Mouse (Mus musculus): ENCODE data around the gene Tspan4.
"Not testable (repeated sequence)": the region's sequence is repeated elsewhere in the genome, so short reads cannot be mapped to it uniquely, and the experiment has no call there.

Tspan4 gene

DNA sequence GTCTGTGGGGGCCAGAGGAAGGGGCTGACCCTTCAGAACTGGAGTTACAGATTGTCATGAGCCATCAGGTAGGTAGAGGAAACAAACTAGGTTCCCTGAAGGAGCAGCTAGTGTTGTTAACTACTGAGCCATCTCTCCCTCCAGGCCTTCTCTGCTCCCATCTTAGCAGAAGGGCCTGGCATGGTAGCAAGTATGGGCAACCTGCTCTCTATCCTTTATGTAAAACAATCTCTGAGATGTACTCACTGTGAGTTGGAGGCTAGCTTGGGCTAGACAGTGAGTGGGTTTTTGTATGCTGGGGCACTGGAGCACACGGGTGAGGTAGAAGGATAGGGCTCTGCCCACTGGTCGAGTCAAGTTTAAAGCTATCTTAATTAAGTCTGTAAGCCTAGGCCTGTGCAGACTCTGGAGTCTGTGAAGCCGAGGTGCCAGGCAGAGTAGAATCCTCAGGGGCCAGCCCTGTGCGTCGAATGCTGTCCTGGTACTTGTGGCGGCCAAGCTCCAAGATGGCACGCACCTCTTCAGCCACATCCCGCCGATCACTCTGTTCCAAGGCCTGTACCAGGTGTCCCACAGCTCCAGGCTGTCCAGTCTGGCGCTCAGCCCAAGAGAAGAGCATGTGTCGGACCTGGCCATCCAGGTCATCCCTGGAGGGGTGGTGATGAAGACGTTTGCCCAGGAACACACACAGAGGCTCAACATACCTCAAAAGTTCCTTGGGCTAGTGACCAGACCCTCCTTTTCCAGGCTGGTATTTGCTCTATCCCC is 36.7 kb upstream of the Tspan4 start:
- in situ Hi-C loops (cut with MboI, MseI) = loop anchor here (10.0 kb wide), 1 partner anchor 1304 kb away; the partner anchor contains the start of gene Mtg1

DNA sequence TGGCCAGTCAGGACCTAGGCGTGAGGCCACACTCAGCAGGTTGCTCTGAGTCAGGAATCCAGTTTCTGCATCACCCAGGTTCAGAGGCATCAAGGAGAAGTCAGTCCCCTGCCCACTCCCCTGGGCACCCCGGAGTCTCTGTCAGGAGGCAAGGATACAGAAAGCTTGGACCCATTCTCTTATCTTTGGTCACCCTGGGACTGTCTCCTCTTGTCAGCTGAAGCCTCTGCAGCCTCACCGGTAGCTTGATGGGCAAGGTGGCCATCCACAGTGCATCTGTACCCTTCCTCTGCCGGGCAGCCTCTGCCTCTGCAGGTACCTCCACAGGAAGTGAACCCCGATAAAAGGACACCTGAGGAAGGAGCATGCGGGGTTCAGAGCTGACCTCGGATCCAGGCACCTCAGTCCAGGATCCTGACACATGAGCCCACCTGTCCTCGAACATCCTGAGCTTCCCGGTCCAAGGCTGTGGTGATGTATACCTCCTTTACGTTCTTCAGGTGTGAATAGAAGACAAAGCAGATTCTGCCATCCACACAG is 35.8 kb upstream of the Tspan4 start:
- in situ Hi-C loops (cut with MboI, MseI) = loop anchor here (10.0 kb wide), 1 partner anchor 1304 kb away; the partner anchor contains the start of gene Mtg1

DNA sequence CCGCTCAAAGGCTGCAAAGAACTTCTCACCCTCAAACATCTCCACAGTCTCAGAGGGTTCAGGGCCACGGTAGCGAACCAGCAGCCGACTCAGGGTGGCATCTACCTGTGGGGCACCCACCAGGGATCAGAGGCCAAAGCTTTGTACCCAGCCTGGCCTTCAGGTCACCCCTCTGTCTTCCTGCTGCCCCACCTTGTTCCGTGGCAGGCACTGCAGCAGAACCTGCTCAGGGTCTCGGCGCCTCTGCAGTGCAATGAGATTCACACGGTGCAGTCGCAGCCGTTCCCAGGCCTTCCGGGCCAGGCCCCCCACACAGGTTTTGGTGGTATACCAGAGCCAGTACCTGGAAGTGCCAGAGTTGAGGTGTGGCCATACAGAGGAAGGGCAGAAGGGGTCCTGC is 35.2 kb upstream of the Tspan4 start:
- in situ Hi-C loops (cut with MboI, MseI) = loop anchor here (10.0 kb wide), 1 partner anchor 1305 kb away; the partner anchor contains the start of gene Mtg1

DNA sequence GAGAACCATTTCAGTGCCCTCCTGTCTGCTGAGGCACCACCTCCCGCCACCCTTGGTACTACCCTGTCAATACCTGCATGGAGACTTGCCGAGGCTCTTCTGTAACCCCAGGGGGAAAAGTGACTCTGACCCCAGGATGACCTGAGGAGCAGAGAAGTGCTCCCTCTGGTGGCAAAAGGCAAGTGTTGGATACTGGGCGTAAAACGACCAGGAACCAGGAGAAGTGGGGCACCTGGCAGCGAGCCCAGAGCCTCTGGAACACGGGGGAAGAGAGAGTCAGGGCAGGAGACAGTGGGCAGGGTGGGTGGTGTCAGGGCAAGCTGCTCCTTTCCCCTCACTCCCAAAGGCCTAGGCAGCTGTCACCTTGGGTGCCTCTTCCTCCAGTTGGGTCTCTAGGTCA is 34.4 kb upstream of the Tspan4 start:
- in situ Hi-C loops (cut with MboI, MseI) = no loop called here

DNA sequence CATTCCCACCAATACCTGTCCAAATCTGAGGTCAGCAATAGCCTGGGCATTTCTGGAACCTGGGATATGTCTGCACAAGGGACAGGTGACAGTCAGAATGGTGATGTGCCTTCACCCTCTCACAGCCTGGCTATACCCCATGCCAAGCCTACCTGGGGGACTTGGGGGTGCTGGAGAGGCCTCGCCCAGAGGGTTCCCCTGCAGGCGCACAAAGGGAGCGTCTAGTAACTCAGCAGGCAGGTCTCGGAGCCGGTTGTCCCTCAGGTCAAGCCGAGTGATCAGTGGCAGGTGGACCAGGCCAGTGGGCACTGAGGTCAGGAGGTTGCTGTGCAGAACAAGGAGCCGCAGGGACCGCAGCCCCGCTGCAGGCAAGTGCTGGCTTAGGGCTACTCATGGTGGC is 33.6 kb upstream of the Tspan4 start:
- in situ Hi-C loops (cut with MboI, MseI) = no loop called here

DNA sequence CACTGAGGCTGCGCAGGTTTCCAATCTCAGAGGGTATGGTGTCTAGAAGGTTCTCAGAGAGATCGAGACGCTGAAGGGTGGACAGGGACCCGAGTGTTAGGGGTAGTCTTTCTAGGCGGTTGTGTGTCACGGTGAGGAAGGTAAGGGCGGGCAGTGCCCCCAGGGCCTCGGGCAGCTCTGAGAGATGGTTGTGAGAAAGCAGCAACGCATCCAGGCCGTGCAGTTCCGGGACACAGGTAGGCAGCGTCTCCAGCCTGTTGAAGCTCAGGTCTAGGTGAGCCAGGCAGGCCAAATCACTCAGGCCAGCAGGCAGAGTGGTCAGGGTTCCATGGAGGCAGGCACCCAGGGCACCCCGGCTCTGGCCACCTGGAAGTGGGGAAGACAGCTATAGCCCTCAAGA is 32.8 kb upstream of the Tspan4 start:
- in situ Hi-C loops (cut with MboI, MseI) = no loop called here

DNA sequence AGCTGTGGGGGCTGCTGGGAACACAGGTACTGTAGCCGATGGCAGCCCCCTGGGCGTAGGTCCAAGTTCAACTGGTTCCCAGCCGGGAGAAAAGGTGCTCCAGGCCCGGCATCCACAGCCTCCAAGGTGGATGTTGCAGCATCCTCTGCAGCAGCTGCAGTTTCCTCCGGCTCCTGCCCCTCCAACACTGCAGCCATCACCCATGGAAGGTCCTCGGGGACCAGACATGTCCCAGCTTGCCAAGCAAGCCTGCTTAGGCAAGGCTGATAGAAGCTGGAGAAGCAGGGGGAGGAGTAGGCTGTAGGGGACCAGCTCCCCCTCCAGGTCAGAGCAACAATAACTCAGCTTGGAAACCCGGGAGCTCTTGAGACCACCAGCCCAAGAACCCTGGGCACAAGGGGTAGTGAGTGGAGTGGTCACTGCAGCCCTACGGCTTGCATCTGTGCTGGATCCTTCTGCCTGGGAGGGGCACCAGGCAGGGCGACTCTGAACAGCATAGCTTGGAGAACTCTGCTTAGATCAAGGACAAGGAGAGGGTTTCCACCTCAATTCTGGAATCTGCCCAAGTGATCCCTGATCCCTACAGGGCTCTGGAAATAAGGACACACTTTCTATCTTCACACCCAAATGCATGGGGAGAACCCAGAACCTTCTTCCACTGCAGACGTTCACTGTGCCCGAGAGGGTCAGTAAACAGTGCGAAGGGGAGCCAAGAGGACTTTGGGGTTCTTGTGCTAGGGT is 31.8 kb upstream of the Tspan4 start:
- in situ Hi-C loops (cut with MboI, MseI) = no loop called here

DNA sequence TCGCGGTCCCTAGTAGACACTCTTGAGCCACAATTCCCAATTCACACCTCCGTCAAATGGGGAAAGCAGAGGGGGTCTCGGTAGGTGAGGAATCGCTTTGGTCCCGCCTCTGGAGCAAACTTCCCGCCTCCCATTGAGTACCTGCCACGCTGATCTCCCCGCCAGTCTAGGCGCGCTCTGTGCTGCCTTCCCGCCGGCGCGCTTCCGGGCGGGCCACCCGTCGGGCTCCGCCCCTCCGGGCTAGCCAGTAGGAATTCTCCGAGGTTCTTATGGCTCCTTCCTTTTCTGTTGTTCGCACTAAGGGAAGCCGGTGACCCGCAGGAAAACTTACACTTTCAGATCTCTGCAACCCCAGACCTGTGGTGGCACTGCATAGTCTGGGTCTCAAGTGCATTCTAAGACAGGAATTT is 31.2 kb upstream of the Tspan4 start, which contains the start of gene Pidd1:
Gene Pidd1, minus strand, starts transcription at position 198 of the 410 bp plus-strand sequence.
- in situ Hi-C loops (cut with MboI, MseI) = no loop called here

DNA sequence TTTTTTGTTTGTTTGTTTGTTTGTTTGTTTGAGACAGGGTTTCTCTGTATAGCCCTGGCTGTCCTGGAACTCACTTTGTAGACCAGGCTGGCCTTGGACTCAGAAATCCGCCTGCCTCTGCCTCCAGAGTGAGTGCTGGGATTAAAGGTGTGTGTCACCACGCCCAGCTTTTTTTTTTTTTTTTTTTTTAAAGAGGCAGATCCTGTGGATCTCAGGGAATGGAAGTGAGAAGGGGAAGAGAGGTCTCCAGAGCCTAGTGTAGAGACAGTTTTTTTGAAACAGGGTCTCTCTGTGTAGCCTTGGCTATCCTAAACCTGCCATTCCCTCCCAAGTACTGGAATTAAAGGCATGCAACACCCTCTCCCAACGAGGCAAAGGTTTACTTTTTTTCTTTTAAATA is 28.7 kb upstream of the Tspan4 start:
- in situ Hi-C loops (cut with MboI, MseI) = not testable (repeated sequence)

DNA sequence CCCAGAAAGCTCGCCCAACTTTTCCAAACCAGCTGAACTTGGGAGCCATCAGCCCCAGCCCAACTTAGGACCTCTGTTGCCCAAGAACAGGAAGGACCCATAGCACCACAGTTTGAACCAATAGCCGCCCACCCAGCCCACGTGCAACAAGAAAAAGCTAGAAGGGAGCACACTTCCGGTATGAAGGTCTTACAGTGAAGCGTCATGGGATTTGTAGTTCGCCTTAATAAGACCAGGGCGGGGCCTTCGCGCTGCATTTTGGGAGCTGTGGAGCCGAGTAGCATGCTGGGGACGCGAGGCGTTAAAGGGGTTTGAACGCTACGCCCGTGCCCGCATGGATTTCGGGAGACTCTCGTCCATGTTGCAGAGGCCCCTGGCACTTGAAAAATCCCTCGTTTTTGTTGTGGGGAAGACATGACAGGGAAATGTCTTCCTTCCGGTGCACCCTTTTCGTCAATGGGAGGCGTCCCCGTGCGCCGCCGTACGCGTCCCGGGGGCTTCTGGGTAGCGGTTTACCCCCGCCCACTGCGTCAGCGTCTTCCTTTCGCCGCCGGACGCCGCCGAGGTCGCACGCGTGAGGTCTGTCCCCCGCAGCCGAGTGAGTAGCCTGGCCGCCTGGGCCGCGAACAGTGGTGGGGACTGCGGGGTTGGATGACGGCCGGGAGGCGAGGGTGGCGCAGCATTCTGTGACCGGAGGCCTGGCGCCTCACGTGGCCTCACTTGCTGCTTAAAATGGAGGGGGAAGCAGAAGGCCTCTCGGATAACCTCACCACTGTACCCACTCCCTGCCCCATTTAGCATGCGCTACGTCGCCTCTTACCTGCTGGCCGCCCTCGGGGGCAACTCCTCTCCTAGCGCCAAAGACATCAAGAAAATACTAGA is 27.7 kb upstream of the Tspan4 start, which contains the start of gene Rplp2:
Gene Rplp2, plus strand, starts transcription at position 261 of the 882 bp plus-strand sequence.
- in situ Hi-C loops (cut with MboI, MseI) = no loop called here

DNA sequence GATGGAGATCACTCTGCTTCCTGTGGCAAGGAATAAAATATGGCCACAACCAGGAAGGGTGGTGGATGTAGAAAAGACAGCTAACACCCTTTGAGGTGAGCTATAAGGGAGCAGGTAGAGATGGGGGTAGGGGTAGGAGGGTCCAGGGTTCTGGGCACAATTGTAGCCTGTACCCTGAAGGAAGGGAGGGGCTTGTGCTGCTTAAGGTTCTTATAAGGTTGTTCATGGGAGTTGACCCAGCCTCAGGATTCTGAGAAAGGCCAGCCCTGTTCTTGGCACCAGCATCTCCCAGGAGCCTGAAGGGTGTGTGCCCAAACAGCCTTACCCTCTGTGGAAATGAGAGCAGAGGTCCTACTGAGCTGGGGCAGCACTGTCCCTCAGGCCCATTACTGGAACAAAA is 23.1 kb upstream of the Tspan4 start:
- in situ Hi-C loops (cut with MboI, MseI) = no loop called here

DNA sequence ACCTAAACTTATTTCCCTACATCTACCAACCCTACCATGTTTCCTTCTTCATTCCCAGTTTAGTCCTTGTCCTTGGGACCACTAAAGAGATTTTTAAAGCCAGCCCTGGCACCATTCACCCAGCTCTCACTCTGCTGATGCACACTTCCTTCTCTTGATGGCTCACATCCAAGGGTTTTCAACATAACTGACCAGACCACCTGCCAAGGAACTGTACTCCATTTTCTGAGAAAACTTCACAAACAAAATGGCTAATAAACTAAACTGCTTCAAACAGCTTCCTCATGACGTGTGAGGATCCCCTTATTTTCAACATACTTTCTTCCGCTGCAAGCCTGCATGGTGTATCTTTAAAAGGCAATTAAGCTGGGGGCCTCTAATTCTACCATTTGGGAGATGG is 21.4 kb upstream of the Tspan4 start:
- in situ Hi-C loops (cut with MboI, MseI) = no loop called here

DNA sequence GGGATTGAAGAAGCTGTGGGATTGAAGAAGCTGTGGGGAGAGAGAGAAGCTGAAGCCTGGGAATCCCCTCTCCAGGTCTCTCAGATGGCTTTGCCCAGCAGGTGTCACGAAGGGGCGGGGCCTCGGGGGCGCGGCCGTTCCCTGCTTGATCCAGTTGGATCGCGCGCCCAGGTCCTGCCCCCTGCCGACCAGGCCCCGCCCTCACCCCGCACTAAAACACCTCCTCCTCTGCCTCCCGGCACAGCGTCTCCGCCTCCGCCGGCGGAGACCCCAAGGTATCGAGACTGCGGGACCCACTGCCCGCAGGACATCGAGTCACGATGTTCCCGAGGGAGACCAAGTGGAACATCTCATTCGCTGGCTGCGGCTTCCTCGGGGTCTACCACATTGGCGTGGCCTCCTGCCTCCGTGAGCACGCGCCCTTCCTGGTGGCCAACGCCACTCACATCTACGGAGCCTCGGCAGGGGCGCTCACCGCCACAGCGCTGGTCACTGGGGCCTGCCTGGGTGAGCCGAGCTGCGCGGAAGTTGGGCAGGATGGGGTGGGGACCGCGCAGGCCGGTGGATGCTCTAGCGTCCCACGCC is 20.0 kb upstream of the Tspan4 start, which contains the start of gene Pnpla2:
Gene Pnpla2, plus strand, starts transcription at position 232 of the 585 bp plus-strand sequence.
- in situ Hi-C loops (cut with MboI, MseI) = no loop called here

DNA sequence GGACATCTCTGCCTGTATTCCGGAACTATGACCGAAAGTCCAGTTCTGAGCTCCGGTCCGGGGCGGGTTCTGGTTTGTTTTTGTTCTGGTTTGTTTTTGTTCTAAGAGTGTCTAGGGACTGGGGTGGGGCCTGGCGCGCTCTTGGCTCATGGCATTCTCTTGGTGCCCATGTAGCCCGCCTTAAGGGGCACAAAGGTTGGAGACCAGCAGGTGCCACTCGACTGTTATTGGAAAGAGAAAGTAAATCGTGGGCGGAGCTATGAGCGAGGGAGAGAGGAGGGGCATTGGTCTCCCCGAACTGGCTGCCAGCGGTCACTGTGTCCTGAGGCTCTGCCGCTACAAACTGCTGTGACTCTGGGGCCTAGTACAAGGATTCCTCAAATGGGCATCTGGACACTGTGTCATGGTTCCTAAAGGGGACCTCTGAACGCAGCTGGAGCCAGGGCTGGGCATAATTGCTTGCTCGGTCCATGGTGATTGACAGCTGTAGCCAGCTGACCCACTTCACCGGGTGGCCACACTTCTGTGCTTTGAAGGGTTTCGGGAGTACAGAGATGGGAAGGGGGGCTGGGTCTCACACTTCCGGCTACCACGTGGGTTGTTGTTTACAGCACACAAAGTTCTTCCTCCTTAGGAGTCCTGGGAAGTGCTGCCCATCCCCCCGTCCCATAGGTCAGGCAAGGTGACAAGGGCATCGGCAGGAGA is 19.3 kb upstream of the Tspan4 start:
- in situ Hi-C loops (cut with MboI, MseI) = no loop called here

DNA sequence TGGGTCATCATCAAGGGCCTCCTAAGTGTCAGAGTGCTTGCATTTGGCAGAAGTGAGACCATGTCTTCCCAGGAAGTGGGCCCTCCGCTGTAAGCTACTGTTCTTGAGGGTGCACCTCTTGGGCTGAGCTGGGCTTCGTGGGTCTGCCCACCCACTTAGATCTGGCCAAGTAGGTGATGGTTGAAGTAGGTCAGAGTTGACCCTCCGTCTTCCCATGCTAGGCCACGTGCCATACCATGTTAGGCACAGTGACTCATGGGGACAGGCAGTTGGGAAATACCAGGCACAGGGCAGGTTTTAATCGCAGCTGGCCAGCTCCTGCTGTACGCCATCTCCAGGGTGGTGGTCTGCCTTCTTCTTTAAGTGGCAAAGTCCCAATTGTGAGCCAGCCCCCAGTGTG is 18.3 kb upstream of the Tspan4 start:
- in situ Hi-C loops (cut with MboI, MseI) = no loop called here

DNA sequence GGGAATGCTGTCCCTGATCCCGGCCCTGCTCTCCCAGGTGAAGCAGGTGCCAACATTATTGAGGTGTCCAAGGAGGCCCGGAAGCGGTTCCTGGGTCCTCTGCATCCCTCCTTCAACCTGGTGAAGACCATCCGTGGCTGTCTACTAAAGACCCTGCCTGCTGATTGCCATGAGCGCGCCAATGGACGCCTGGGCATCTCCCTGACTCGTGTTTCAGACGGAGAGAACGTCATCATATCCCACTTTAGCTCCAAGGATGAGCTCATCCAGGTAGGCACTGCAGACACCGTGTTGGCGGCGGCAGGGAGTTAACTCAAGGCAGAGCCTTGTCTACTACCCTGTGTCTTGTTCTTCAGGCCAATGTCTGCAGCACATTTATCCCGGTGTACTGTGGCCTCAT is 17.8 kb upstream of the Tspan4 start:
- in situ Hi-C loops (cut with MboI, MseI) = no loop called here

DNA sequence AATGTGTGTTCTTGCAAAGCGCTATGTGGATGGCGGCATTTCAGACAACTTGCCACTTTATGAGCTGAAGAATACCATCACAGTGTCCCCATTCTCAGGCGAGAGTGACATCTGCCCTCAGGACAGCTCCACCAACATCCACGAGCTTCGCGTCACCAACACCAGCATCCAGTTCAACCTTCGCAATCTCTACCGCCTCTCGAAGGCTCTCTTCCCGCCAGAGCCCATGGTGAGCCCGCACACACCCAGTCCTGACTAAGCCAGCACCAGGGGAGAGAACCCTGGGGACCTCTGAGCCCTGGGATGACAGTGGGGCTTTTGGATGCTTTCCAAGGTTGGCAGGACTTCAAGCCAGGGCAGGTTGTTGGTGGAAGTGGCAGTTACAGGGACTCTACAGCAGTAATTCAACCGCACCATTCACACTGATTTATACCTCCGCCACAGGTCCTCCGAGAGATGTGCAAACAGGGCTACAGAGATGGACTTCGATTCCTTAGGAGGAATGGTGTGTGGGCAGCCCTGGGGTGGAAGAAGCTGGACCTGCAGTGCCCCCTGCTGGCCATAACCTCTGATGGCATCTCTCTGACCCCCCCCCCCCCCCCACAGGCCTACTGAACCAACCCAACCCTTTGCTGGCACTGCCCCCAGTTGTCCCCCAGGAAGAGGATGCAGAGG is 16.9 kb upstream of the Tspan4 start:
- in situ Hi-C loops (cut with MboI, MseI) = no loop called here

DNA sequence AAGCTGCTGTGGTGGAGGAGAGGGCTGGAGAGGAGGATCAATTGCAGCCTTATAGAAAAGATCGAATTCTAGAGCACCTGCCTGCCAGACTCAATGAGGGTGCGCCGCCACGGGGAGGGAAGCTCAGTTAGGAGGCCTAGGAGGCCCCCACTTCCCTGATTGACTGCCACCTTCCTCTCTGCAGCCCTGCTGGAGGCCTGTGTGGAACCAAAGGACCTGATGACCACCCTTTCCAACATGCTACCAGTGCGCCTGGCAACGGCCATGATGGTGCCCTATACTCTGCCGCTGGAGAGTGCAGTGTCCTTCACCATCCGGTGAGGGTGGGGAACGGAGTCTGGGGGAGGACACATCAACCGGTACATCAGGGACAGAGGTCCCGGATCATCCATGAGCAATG is 16.4 kb upstream of the Tspan4 start:
- in situ Hi-C loops (cut with MboI, MseI) = no loop called here

DNA sequence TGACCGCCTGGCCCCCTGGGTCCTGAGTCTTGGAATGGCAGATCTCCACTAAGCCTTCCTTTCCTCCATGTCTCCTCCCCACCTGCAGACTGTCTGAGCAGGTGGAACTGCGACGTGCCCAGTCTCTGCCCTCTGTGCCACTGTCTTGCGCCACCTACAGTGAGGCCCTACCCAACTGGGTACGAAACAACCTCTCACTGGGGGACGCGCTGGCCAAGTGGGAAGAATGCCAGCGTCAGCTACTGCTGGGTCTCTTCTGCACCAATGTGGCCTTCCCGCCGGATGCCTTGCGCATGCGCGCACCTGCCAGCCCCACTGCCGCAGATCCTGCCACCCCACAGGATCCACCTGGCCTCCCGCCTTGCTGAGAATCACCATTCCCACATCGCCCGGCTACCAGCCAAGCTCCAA is 15.7 kb upstream of the Tspan4 start:
- in situ Hi-C loops (cut with MboI, MseI) = no loop called here

DNA sequence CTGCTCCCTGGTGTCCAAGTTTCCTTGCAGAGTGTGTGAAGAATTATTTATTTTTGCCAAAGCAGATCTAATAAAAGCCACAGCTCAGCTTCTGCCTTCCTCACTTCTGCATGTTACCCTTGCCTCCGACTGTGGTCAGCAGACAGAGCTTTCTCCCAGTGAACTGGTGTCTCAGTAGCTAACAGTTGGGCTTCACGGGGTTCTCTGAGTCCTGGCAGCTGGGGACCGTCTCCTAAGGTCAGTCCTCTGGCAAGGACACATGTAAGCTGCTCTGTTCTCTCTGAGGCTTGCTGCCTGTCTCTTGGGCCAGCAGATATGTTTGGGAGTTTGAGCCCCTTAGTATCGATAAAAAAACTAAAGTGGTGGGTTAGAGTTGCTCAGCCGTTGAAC is 15.0 kb upstream of the Tspan4 start:
- in situ Hi-C loops (cut with MboI, MseI) = no loop called here

Data from regulatory T cell (primary cell).